Mouse (Mus musculus) C2C12 (cell line): ENCODE results near the gene Get4. TPM values are rescaled to one million over a fixed set of nuclear protein-coding genes. Genes with fewer than 3 reads are reported as not detected.

Experiments
- H3K27me3 ChIP-seq: one replicate; pipeline ENCODE4 v1.6.1; 2011; ENCODE audit not compliant: control insufficient read depth, insufficient read depth, insufficient read length
- H3K36me3 ChIP-seq: one replicate; pipeline ENCODE4 v1.6.1; 2011; ENCODE audit not compliant: control insufficient read depth, insufficient read depth
- H3K4me3 ChIP-seq: one replicate; pipeline ENCODE4 v1.5.1; 2011; ENCODE audit warnings: mild to moderate bottlenecking, control low read depth; ENCODE audit not compliant: poor library complexity, insufficient read depth, severe bottlenecking
- H3K79me2 ChIP-seq: one replicate; pipeline ENCODE4 v1.6.1; 2011; ENCODE audit not compliant: control insufficient read depth, insufficient read depth
- H3K79me3 ChIP-seq: one replicate; pipeline ENCODE4 v1.6.1; 2011; ENCODE audit warnings: low read depth, control low read depth
- H3ac ChIP-seq: one replicate; pipeline ENCODE3; 2011; ENCODE audit warnings: low read depth; ENCODE audit not compliant: control insufficient read depth, insufficient read length
- CEBPB ChIP-seq: IDR thresholded peaks from one replicate; pipeline ENCODE4 v1.6.1; 2011; ENCODE audit warnings: low read depth, mild to moderate bottlenecking, control low read depth, moderate library complexity
- CTCF ChIP-seq: IDR thresholded peaks from one replicate; pipeline ENCODE4 v1.5.1; 2011; ENCODE audit not compliant: control insufficient read depth, insufficient read depth, insufficient read length
- FOSL1 ChIP-seq: IDR thresholded peaks from one replicate; pipeline ENCODE4 v1.8.0; 2011; ENCODE audit warnings: mild to moderate bottlenecking, low read length; ENCODE audit not compliant: poor library complexity, insufficient read depth, severe bottlenecking
- MAX ChIP-seq: IDR thresholded peaks from one replicate; pipeline ENCODE4 v1.6.1; 2011; ENCODE audit warnings: mild to moderate bottlenecking, control low read depth
- MYOD1 ChIP-seq: IDR thresholded peaks from one replicate; pipeline ENCODE4 v1.6.1; 2011; ENCODE audit warnings: low read depth; ENCODE audit not compliant: control insufficient read depth, insufficient read length
- MYOG ChIP-seq: IDR thresholded peaks from one replicate; pipeline ENCODE4 v1.6.1; 2011; ENCODE audit not compliant: control insufficient read depth, insufficient read length; ENCODE audit errors: extremely low read depth
- USF1 ChIP-seq: IDR thresholded peaks from one replicate; pipeline ENCODE4 v1.6.1; 2011; ENCODE audit warnings: low read depth, mild to moderate bottlenecking, control low read depth, moderate library complexity
- polyA plus RNA-seq: library from polyadenylated mRNA; unstranded; fragments of >200 nt; fragmentation: generic; extraction: Trizol; gene quantifications from one replicate; pipeline ENCODE4 v1.2.1, GENCODE M21; 2012; ENCODE audit warnings: missing spikeins

Gene Get4
- polyA plus RNA-seq, 1 experiment: 133 TPM

- no peak for TF ChIP-seq USF1
- TF ChIP-seq MYOG: no peak
- TF ChIP-seq CEBPB: no peak
- no peak for TF ChIP-seq MYOD1
- TF ChIP-seq FOSL1: no peak
- TF ChIP-seq MAX: no peak
- TF ChIP-seq CTCF: no peak
- Histone ChIP-seq H3K79me2 (no peaks in the 10 kb centered on the region), H3K36me3 (no peaks in the 10 kb centered on the region), H3K79me3 (no peaks in the 10 kb centered on the region), H3K27me3 (no peaks in the 10 kb centered on the region), H3K4me3 (no peak overlapping the region), H3ac (no peak overlapping the region)
Measured at GRCm38 (mm10) chr5:139310477-139310876, 58.4 kb downstream of the Get4 start.

- no peaks in the 10 kb centered on the region for H3K79me2 ChIP-seq
- H3K79me3 ChIP-seq: no peaks in the 10 kb centered on the region
- no peaks in the 10 kb centered on the region for H3K36me3 ChIP-seq
- no peak overlapping the region for H3K4me3 ChIP-seq
- TF ChIP-seq CTCF (no peak), FOSL1 (no peak), CEBPB (no peak), MYOD1 (no peak), MYOG (no peak), MAX (no peak), USF1 (no peak)
- H3K27me3 ChIP-seq: no peaks in the 10 kb centered on the region
- H3ac ChIP-seq: no peak overlapping the region
Measured at GRCm38 (mm10) chr5:139311822-139312221, 59.7 kb downstream of the Get4 start.

DNA sequence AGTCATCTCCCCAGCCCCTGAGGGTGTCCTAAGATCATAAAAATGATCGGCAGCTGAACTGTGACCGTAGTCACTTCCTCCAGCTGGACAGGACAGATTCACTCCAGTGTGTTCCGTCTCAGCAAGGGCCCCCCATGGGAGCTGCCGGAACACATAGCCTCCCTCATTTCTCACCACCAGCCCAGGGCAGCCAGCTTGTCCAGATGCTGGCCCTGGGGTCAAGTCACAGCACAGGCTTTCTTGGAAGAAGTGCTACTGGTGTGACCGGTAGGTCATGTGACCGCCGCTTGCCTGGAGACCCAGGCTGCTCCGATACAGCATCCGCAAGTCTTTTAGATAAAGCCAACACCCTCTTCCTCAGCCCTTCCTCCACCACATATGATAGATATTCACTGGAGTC is 61.4 kb downstream of the Get4 start:
- H3K79me3 ChIP-seq: no peaks in the 10 kb centered on the region
- H3K4me3 ChIP-seq: no peak overlapping the region
- TF ChIP-seq MYOD1: no peak
- TF ChIP-seq FOSL1: no peak
- no peak for TF ChIP-seq USF1
- no peak for TF ChIP-seq CEBPB
- no peak for TF ChIP-seq MYOG
- no peak for TF ChIP-seq CTCF
- TF ChIP-seq MAX: no peak
- H3K79me2 ChIP-seq: no peaks in the 10 kb centered on the region
- no peaks in the 10 kb centered on the region for H3K36me3 ChIP-seq
- no peak overlapping the region for H3ac ChIP-seq
- peaks cover 2% of the 10 kb centered on the region for H3K27me3 ChIP-seq

GRCm38 (mm10) chr5:139314941-139315642 is 63.0 kb downstream of the Get4 start:
- TF ChIP-seq MYOD1 (no peak), USF1 (no peak), FOSL1 (no peak), CTCF (no peak), MAX (no peak)
- peaks cover 10% of the 10 kb centered on the region for H3K27me3 ChIP-seq
- no peaks in the 10 kb centered on the region for H3K79me2 ChIP-seq
- no peak overlapping the region for H3ac ChIP-seq
- H3K79me3 ChIP-seq: no peaks in the 10 kb centered on the region
- no peak overlapping the region for H3K4me3 ChIP-seq
- H3K36me3 ChIP-seq: no peaks in the 10 kb centered on the region

- H3K79me2 ChIP-seq: no peaks in the 10 kb centered on the region
- no peak overlapping the region for H3K4me3 ChIP-seq
- peaks cover 20% of the 10 kb centered on the region for H3K27me3 ChIP-seq
- H3ac ChIP-seq: no peak overlapping the region
- TF ChIP-seq MYOG (no peak), MYOD1 (no peak)
- no peaks in the 10 kb centered on the region for H3K79me3 ChIP-seq
- no peaks in the 10 kb centered on the region for H3K36me3 ChIP-seq
Measured at GRCm38 (mm10) chr5:139316982-139317675, 65.0 kb downstream of the Get4 start.
